Mouse (Mus musculus): ENCODE measurements at regions not wholly inside any gene's neighbourhood (a gene's known extent, or its start where the extent isn't known, plus 50 kb on each side); places are given as distances from the start of the nearest gene placed in this dataset.

DNA sequence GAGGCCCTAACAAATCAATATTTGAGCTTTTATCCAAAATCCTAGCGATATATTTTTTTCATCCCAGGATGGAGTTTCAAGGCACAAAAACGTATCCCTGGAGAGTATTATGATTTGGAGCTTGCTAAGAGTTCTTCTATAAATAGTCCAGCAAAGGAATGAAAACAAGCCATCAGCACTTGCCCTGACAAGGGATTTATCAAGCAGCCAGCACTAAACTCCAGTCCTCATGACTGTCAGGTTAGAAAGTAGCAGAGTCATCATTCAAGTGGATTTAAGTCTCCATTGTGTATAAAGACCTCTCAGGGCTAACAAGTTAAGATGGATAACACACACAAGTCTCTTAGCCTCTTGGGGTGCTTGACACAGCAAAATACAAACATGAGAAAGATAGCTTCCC, 148.6 kb upstream of the Ust start:
- DNase-seq (ENCODE audit: low read depth) = no peak
- TF ChIP-seq POLR2A (IDR thresholded peaks at IDR 0.05; ENCODE audit: borderline replicate concordance, extremely low read depth, insufficient read depth, insufficient read length, poor library complexity, severe bottlenecking) (no peak), CTCF (IDR thresholded peaks at IDR 0.05; ENCODE audit: borderline replicate concordance, extremely low read depth, insufficient read depth, insufficient read length) (no peak)

DNA sequence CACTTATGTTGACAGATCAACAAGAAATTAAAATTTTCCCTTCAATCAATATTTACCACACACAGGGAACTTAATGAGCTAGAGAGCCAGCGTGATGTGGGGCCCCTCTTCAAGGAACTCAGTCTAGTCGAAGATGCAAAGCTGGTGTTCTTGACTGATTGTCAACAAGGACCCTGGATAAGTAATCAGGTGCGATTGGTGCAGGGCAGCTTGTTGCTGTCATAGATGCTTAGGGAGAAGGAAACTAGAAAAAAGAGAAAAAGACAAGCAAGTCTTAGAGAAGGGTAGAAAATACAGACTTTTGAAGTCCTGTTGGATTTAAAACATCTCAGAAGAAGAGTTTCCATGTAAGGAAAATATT, 140.3 kb upstream of the Ust start:
- TF ChIP-seq CTCF (IDR thresholded peaks at IDR 0.05; ENCODE audit: borderline replicate concordance, extremely low read depth, insufficient read depth, insufficient read length) (no peak), POLR2A (IDR thresholded peaks at IDR 0.05; ENCODE audit: borderline replicate concordance, extremely low read depth, insufficient read depth, insufficient read length, poor library complexity, severe bottlenecking) (no peak)
- DNase-seq (ENCODE audit: low read depth) = no peak

DNA sequence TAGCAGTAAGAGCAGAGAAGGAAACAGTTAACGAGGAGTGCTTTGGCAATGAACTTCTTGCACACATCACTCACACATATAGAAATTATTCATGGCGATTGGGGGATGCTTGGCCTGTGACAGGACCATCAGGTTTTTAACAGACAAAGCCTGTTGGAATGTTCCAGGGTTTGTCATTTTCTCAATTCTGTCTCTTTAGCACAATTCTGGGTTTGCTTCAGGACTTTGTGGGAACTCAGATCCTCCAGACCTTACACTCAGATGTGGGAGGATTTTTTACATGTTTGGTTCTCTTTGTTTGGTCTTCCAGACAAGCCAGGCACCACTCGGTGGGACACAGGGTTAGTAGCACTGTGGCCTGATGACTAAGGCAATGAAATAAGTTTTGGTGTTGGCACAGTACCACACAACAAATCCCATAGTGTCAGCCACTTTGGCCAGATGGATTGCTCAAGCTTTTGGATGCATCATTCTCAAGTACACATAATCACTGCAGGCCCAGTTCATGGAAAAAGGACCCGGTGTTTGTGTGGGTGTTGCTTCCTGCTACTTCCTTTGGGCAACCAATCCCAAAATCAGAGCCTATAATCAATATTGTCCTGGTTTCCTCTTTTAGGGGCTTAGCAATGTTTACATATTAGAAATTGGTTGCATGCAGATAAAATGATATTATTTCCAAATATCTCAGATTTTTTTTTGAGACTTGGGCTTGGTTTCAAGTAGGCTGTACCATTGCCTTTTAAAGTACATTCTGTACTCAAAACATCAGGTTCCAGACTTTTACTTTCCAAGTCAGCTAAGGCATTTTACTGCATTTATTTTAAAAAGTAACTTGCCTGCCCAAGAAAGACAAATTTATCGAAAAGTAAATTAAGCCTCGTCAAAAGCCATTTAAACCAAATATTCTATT, 139.7 kb upstream of the Ust start:
- TF ChIP-seq POLR2A (IDR thresholded peaks at IDR 0.05; ENCODE audit: borderline replicate concordance, extremely low read depth, insufficient read depth, insufficient read length, poor library complexity, severe bottlenecking) (no peak), CTCF (IDR thresholded peaks at IDR 0.05; ENCODE audit: borderline replicate concordance, extremely low read depth, insufficient read depth, insufficient read length) (no peak)
- no peak for DNase-seq (ENCODE audit: low read depth)

DNA sequence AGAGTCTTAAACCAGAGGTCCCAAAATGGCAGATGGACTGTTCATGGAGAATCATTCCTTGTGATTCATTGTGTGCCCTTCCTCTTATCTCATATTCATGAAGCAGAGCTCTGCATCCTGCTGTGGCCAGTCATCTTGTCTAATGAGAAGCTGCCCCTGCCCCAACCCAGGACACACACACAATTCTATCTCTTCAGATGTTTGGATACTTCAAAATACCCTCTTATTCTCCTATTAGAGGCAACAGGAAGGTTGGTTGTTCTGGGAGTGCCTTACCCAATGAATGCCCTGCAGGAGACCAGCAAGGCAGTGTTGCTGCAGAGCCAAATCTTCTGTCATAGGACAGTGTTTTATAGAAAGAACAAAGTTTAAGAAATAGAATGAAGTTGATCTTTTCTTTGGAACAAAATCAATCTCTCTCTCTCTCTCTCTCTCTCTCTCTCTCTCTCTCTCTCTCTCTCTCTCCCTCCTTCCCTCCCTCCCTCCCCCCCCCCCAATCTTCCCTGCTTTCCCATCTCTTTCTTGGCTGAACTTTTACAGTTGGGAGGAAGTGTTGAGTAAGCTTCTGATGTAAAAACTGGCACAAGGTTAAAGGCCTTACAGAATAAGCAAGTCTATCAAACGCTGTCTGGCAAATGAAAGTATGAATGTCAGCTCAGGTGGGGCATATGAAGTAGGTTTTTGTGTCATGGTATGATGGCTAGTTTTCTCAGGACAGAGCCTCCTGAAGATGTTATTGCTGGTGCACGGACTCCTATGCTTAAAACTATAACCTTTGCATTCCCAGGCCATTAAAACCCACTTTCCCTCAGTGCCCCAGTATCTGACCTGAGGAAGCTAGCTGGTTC, 138.8 kb upstream of the Ust start:
- DNase-seq (ENCODE audit: low read depth) = peak; percentile 2
- TF ChIP-seq CTCF (IDR thresholded peaks at IDR 0.05; ENCODE audit: borderline replicate concordance, extremely low read depth, insufficient read depth, insufficient read length) = no peak
- TF ChIP-seq POLR2A (IDR thresholded peaks at IDR 0.05; ENCODE audit: borderline replicate concordance, extremely low read depth, insufficient read depth, insufficient read length, poor library complexity, severe bottlenecking) = no peak

DNA sequence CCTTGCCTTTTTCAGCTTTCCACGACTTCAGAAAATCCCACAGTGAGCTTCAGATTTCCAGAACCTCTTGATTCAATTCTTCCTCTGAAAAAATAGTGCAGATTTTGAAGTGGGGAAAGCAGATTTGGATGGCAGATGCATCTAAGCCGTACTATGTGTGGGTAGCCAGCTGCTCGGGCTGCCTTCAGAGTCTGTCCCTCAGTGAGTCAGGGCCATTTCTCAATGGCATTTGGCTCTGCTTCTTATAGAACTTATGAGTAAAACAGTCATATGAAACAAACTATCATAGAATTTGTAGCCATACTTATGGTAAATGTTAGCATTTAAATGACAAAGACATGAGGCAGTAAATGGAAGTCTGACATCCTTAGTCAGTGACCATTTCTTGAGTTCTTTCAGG, 135.0 kb upstream of the Ust start:
- DNase-seq (ENCODE audit: low read depth) = no peak

DNA sequence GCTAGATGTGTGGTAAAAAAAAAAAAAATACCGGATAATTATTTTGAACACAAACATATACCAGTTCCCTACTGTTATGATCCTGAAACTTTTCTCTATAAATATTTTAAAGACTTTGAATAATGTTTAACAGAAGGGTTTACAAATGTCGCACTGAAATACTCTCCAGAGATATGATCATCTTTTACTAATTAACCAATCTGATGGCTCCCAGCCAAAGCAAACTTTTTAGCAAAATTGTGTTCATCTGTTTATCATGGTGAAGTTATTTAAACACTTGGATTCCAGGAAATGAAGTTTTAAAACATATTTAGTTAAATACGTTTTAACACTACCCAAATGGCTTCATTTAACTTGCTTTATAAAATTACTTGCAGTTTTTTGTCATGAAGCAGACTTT, 123.6 kb upstream of the Ust start:
- DNase-seq (ENCODE audit: low read depth) = no peak

More for the DNA sequence above, 135.0 kb upstream of the Ust start:
- TF ChIP-seq POLR2A (IDR thresholded peaks at IDR 0.05; ENCODE audit: borderline replicate concordance, extremely low read depth, insufficient read depth, insufficient read length, poor library complexity, severe bottlenecking) (no peak), CTCF (IDR thresholded peaks at IDR 0.05; ENCODE audit: borderline replicate concordance, extremely low read depth, insufficient read depth, insufficient read length) (no peak)

DNA sequence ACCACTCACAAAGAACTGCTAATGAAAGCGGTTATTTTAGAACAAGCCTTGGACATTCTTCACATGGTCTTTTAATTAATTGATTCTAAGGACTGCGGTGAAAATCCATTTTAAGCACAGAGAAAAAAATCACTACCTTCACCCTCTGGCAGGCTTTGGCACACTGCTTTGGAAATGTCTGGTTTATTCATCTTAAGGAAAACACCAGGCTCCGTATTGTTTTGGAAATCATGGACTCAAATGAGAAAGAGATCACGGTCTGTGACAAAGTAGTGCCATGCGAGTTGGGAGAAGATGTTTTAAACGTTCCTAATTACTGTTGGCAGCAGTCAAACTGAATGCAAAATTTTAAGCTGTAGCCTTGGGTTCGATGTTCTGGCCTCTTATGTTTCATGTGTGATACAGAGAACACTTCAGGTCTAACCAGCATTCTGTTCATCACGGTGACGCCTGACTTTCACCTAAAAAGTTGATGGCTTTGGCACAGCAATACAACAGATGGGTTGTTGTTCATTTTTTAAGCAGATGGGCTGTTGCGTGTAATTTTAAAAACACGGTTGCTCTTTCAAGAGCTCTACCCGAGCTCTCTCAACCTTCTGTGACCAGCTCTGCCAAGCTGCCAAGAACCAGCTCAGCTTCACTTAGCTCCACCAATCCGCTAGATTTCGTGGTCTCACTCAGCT, 105.7 kb upstream of the Ust start:
- peak; percentile 89 for DNase-seq (ENCODE audit: low read depth)
- TF ChIP-seq CTCF (IDR thresholded peaks at IDR 0.05; ENCODE audit: borderline replicate concordance, extremely low read depth, insufficient read depth, insufficient read length) (no peak), POLR2A (IDR thresholded peaks at IDR 0.05; ENCODE audit: borderline replicate concordance, extremely low read depth, insufficient read depth, insufficient read length, poor library complexity, severe bottlenecking) (no peak)

More for the DNA sequence above, 123.6 kb upstream of the Ust start:
- TF ChIP-seq CTCF (IDR thresholded peaks at IDR 0.05; ENCODE audit: borderline replicate concordance, extremely low read depth, insufficient read depth, insufficient read length) = no peak
- TF ChIP-seq POLR2A (IDR thresholded peaks at IDR 0.05; ENCODE audit: borderline replicate concordance, extremely low read depth, insufficient read depth, insufficient read length, poor library complexity, severe bottlenecking) = no peak

DNA sequence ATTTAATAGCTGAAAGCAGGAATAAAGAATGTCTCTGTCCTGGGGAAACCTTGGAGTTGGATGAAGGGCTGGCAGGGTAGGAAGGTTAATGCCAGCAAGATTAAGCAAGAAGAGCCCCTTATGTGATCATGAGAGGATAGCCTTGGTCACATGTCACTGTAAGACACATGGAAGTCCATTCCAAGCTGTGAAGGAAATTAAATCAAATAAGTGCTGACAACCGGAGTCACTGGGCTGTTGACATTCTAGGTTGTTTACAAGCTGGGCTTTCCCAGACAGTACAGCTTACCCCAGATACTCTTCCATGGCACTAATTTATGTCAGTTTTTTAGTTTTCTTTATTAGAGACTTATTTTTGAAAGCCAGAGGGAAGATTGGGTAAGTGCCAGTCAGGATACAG, 100.1 kb upstream of the Ust start:
- no peak for DNase-seq (ENCODE audit: low read depth)
- TF ChIP-seq CTCF (IDR thresholded peaks at IDR 0.05; ENCODE audit: borderline replicate concordance, extremely low read depth, insufficient read depth, insufficient read length) (no peak), POLR2A (IDR thresholded peaks at IDR 0.05; ENCODE audit: borderline replicate concordance, extremely low read depth, insufficient read depth, insufficient read length, poor library complexity, severe bottlenecking) (no peak)

DNA sequence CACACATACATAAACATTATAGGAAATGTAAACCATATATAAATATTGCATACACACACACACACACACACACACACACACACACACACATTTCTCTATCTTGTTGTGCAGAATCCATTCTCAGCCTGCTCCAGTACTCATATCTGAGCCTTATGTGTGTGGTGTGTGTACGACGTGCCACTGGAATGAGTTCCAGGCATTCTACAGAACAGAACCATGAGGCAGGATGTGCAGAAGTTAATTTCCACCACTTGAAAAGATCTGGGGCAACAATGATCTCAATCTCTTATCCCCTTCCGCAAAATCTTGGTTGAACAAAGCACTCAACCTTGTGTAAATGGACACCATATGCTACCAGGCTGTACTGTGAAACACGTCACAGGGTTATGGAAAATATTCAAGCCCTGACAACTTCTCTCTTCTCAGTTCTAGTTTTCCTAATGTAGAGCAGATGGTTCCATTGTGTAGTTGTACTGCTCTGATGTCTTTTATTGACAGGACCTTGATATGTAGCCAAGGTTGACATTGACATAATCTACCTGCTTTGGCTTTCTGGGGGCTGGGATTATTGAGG, 96.9 kb upstream of the Ust start:
- DNase-seq (ENCODE audit: low read depth) = peak; percentile 71

DNA sequence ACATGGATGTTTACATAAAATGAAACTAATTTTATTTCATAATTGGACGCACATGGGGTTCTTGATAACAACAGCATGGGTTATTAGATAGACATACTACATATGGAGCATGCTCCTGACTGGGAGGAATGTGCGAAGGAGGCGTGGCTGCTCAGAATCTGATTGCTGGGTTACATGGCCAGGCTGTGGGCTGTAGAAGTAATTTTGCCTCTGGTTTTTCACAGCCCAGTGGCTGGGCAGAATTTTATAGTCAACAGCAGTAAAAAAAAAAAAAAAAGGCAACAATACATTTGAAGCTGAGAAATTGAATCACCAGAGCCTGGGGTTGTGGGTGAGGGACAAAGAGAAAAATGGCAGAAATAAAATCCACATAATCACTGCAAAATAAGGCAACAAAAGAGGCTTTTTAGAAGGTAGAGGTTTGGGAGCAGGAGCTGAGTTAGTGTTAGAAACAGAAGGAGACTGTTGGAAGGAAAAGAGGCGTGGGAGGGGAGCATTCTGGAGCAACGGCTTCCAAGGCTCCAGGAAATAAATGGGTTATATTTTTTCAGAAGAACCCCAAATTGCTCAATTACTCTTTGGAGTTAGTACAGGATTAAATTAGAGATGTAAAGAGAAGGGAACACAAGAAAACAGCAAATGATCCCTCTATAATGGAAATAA, 71.4 kb upstream of the Ust start:
- no peak for TF ChIP-seq CTCF (IDR thresholded peaks at IDR 0.05; ENCODE audit: borderline replicate concordance, extremely low read depth, insufficient read depth, insufficient read length)
- TF ChIP-seq POLR2A (IDR thresholded peaks at IDR 0.05; ENCODE audit: borderline replicate concordance, extremely low read depth, insufficient read depth, insufficient read length, poor library complexity, severe bottlenecking) = no peak
- peak; percentile 7 for DNase-seq (ENCODE audit: low read depth)

More for the DNA sequence above, 96.9 kb upstream of the Ust start:
- TF ChIP-seq CTCF (IDR thresholded peaks at IDR 0.05; ENCODE audit: borderline replicate concordance, extremely low read depth, insufficient read depth, insufficient read length) (no peak), POLR2A (IDR thresholded peaks at IDR 0.05; ENCODE audit: borderline replicate concordance, extremely low read depth, insufficient read depth, insufficient read length, poor library complexity, severe bottlenecking) (no peak)
